Mouse (Mus musculus): ENCODE data around the gene Hectd1. TPM values are rescaled to one million over a fixed set of nuclear protein-coding genes. Genes with fewer than 3 reads are reported as not detected.

The Hectd1 gene
- polyA plus RNA-seq, 1 experiment from 2014 or later, result 37.0 TPM

DNA sequence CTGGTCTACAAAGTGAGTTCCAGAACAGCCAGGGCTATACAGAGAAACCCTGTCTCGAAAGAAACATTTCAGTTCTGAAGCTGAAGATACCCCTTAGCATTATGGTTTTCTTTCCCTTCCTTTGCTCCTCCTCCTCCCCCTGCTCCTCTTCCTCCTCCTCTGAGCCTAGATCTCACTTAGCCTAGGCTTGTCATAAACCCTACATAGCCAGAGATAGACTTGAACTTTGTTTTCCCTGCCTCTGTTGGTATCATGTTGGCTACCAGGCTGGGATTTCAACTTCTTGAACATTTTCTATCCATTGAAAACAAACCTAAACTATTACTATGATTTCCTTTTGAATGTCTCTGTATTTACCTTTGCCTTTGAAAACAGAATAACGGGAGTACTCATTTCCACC is 26.5 kb upstream of the Hectd1 start:
- Histone ChIP-seq H3K9me3 (no peaks in the 10 kb centered on the region), H3K9ac (replicated peaks) (no peak overlapping the region), H3K4me2 (replicated peaks) (no peak overlapping the region), H3K4me1 (replicated peaks) (no peaks in the 10 kb centered on the region), H3K4me3 (replicated peaks) (no peak overlapping the region), H3K36me3 (no peaks in the 10 kb centered on the region), H3K27me3 (no peaks in the 10 kb centered on the region), H3K27ac (no peak overlapping the region)
- 95% methylated on average over 2 of the region's 2 CpGs for WGBS
- ATAC-seq, result no peak

DNA sequence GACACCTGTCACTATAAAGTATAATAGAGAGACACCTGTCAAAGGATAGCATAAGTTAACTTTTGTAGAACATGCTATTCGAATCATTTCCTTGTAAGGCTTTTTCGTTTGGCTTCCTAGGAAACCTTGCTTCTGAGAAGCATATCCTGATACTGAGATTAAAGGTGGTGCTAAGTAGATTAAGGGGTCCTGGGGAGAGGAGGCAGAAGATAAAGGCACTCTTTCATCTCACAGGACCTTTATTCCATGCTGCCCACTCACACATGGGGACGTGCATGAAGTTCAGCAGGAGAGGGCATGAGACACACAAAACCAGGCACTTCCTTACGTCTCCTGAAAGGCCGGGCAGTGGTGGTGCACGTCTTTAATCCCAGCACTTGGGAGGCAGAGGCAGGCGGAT is 26.1 kb upstream of the Hectd1 start:
- no peak for ATAC-seq
- H3K27me3 ChIP-seq, result no peaks in the 10 kb centered on the region
- no peaks in the 10 kb centered on the region for H3K4me1 ChIP-seq (replicated peaks)
- no peak overlapping the region for H3K4me3 ChIP-seq (replicated peaks)
- no peaks in the 10 kb centered on the region for H3K36me3 ChIP-seq
- no peak overlapping the region for H3K27ac ChIP-seq
- H3K9ac ChIP-seq (replicated peaks), result no peak overlapping the region
- H3K4me2 ChIP-seq (replicated peaks), result no peak overlapping the region
- no peaks in the 10 kb centered on the region for H3K9me3 ChIP-seq
- WGBS, result 65% methylated on average over 7 of the region's 7 CpGs

DNA sequence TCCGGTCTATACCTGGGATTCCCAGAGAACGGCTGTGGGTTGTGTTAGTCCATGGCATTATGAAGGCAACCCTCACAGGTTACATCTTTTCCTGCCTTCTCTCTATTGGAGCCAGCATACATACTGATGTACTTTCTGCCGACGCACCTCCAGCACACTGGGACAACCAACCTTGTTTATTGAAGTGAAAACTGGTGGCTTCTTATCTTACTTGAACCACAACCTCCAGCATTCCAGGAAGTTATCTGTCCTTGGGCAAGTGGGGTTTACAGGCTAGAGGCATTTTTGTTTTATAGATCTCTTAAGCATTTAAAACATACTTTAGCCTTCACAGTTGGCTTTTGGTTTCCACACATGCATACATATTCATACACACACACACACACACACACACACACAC is 22.3 kb upstream of the Hectd1 start:
- Histone ChIP-seq H3K4me3 (replicated peaks) (no peak overlapping the region), H3K27ac (no peak overlapping the region), H3K9ac (replicated peaks) (no peak overlapping the region), H3K9me3 (no peaks in the 10 kb centered on the region), H3K27me3 (no peaks in the 10 kb centered on the region), H3K36me3 (no peaks in the 10 kb centered on the region), H3K4me2 (replicated peaks) (no peak overlapping the region), H3K4me1 (replicated peaks) (no peaks in the 10 kb centered on the region)
- ATAC-seq, result no peak
- WGBS, result 97% methylated on average over 4 of the region's 4 CpGs

DNA sequence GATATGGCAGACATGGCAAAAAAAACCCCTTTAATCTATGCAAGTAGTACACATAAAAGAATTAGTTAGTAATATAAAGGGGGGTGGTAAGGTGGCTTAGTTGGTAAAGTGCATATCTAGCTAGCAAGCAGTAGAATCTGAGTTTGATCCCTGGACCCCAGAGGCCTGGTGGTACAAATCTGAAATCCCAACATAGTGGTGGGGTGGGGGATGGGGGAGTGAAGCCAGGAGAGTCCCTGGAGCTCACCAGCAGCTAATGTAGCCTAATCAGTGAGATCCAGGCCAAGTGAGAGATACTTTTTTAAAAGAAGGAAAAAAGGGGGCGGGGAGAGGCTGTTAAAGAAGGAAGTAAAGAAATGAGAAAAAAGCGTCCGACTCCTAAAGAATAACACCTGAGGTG is 21.8 kb upstream of the Hectd1 start:
- Histone ChIP-seq H3K9me3 (no peaks in the 10 kb centered on the region), H3K4me3 (replicated peaks) (no peak overlapping the region), H3K36me3 (no peaks in the 10 kb centered on the region), H3K27me3 (no peaks in the 10 kb centered on the region), H3K27ac (no peak overlapping the region), H3K9ac (replicated peaks) (no peak overlapping the region), H3K4me1 (replicated peaks) (no peaks in the 10 kb centered on the region), H3K4me2 (replicated peaks) (no peak overlapping the region)
- 96% methylated on average over 3 of the region's 3 CpGs for WGBS
- ATAC-seq, result no peak

DNA sequence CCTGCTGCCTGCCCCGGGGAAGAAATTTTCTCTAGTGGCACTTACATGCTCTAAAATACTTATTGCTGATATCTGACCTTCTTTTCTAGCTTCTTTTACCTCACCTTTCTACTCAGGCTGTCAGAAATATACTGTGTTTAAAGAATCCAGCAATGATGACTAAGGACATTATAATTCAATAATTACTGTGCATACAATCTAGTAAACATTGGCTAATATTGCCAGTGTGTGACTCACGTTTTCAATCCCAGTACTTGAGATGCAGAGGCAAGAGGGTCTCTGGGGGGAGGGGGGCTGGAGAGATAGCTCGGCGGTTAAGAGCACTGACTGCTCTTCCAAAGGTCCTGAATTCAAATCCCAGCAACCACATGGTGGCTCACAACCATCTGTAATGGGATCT is 21.0 kb upstream of the Hectd1 start:
- Histone ChIP-seq H3K27me3 (no peaks in the 10 kb centered on the region), H3K4me1 (replicated peaks) (no peaks in the 10 kb centered on the region), H3K4me2 (replicated peaks) (no peak overlapping the region), H3K4me3 (replicated peaks) (no peak overlapping the region), H3K9me3 (no peaks in the 10 kb centered on the region), H3K9ac (replicated peaks) (no peak overlapping the region), H3K36me3 (no peaks in the 10 kb centered on the region), H3K27ac (no peak overlapping the region)
- WGBS, result 94% methylated on average over 4 of the region's 4 CpGs
- no peak for ATAC-seq

DNA sequence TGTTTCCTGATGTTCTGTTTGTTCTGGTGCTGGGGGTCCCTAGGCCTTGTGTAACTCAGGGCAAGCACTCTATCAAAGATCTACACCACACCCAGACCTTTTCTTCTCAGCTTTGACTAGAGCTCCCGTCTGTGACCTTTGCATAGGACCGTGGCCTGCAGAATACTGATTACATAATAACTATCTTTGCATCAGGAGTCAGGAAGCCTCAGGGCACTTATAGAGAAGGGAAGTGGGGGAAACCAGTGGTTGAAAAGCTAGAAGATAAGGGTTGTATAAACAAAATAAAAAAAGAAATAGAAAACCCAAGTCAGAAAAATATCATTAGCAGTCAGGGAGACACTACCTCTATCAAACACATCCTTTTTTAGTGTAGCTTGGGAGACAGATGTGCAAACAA is 20.6 kb upstream of the Hectd1 start:
- no peak overlapping the region for H3K4me3 ChIP-seq (replicated peaks)
- H3K4me1 ChIP-seq (replicated peaks), result no peaks in the 10 kb centered on the region
- H3K9ac ChIP-seq (replicated peaks), result no peak overlapping the region
- no peak overlapping the region for H3K27ac ChIP-seq
- ATAC-seq, result no peak
- H3K27me3 ChIP-seq, result no peaks in the 10 kb centered on the region
- no peaks in the 10 kb centered on the region for H3K9me3 ChIP-seq
- no peak overlapping the region for H3K4me2 ChIP-seq (replicated peaks)
- no peaks in the 10 kb centered on the region for H3K36me3 ChIP-seq
- 99% methylated on average over 2 of the region's 2 CpGs for WGBS

DNA sequence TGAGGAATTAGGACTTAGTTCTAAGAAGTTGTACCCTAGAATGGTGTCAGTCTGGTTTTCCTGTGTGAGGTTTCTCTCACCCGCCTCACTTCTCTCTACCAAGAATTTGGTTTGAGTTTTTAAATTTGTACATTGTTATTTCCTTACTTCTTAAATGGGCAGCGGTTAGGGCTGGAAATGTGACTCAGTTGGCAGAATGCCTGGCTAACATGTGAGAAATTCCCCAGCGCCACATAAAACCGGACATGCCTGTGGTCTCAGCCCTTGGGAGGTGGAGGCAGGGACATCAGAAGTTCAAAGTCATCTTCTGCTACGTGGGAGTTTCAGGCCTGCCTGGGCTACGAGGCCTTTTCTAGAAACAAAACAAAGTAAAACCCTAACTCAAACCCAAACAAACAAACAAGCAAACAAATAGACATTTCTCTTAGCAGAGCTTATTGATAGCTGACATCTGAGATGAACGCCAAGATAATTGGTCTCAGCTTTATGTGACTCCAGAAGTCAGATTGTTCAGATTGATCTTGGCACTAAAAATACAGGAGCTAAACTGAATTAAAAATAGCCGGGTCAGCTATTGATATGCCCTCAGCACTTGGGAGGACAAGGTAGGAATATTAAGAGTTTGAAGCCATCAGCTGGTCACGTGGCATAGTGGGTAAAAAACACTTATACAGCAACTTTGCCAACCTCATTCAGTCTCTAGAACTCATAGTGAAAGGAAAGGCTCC is 18.8 kb upstream of the Hectd1 start:
- 88% methylated on average over 9 of the region's 9 CpGs for WGBS
- no peaks in the 10 kb centered on the region for H3K36me3 ChIP-seq
- ATAC-seq, result no peak
- no peaks in the 10 kb centered on the region for H3K9me3 ChIP-seq
- H3K9ac ChIP-seq (replicated peaks), result no peak overlapping the region
- no peak overlapping the region for H3K4me3 ChIP-seq (replicated peaks)
- H3K4me1 ChIP-seq (replicated peaks), result peaks cover 12% of the 10 kb centered on the region
- no peak overlapping the region for H3K27ac ChIP-seq
- no peak overlapping the region for H3K4me2 ChIP-seq (replicated peaks)
- peaks cover 4% of the 10 kb centered on the region; the same call in 1 of the 2 replicates for H3K27me3 ChIP-seq

DNA sequence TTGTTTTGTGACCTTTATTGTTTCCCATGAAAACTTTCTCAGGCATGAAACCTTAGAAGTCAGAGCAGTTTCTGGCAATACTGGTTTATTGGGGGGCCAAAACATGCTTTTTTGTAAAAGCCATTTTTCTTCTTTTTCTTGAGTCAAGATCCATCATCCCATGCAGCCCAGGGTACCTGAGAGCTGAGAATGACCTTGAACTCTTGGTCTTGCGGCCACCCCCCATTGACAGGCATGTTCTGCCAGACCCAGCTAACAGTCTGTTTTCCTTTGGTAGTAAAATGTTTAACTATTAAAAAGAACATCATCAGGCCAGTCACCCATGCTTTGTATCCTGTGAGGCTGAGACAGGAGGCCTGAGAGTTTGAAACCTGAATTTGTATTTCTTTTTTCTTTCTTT is 15.9 kb upstream of the Hectd1 start:
- H3K9me3 ChIP-seq, result no peaks in the 10 kb centered on the region
- no peaks in the 10 kb centered on the region for H3K36me3 ChIP-seq
- peak overlapping the region; percentile 75 for H3K4me2 ChIP-seq (replicated peaks)
- WGBS, result 39% methylated on average over 1 of the region's 1 CpGs
- ATAC-seq, result peak; percentile 51; the same call in 1 of the 2 replicates
- H3K27me3 ChIP-seq, result peaks cover 4% of the 10 kb centered on the region; the same call in 1 of the 2 replicates
- H3K4me3 ChIP-seq (replicated peaks), result peak overlapping the region; percentile 63
- peaks cover 16% of the 10 kb centered on the region for H3K4me1 ChIP-seq (replicated peaks)
- H3K9ac ChIP-seq (replicated peaks), result no peak overlapping the region
- H3K27ac ChIP-seq, result no peak overlapping the region

DNA sequence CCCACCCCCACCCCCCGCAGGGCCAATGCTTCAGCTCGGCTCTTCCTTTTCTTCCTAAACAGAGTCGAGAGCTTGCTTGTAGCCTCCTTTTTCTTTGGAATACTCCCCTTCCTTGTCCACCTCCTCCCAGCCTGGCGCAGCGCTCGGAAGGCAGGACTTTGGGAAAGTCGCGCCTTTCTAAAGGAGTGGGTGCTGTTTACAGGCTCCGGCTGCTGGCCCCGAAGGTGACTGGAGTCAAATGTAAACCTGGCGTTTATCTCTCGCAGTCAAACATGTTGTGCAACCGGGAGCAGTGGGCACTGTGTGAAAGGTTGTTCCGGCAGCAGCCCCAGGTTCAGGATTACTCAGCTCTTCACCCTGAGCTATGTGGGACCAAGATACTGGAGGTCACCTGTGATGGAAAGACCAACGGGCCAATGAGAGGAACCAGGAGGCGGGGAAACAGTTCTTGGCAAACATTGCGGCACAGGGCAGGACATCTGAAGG is 15.5 kb upstream of the Hectd1 start:
- Histone ChIP-seq H3K27me3 (peaks cover 4% of the 10 kb centered on the region; the same call in 1 of the 2 replicates), H3K4me1 (replicated peaks) (peaks cover 16% of the 10 kb centered on the region), H3K4me3 (replicated peaks) (peak overlapping the region; percentile 63), H3K9me3 (no peaks in the 10 kb centered on the region), H3K27ac (peak overlapping the region; percentile 56), H3K4me2 (replicated peaks) (peak overlapping the region; percentile 75), H3K36me3 (no peaks in the 10 kb centered on the region), H3K9ac (replicated peaks) (peak overlapping the region; percentile 65)
- peak; percentile 97 for ATAC-seq
- under 1% methylated on average over 17 of the region's 17 CpGs for WGBS

DNA sequence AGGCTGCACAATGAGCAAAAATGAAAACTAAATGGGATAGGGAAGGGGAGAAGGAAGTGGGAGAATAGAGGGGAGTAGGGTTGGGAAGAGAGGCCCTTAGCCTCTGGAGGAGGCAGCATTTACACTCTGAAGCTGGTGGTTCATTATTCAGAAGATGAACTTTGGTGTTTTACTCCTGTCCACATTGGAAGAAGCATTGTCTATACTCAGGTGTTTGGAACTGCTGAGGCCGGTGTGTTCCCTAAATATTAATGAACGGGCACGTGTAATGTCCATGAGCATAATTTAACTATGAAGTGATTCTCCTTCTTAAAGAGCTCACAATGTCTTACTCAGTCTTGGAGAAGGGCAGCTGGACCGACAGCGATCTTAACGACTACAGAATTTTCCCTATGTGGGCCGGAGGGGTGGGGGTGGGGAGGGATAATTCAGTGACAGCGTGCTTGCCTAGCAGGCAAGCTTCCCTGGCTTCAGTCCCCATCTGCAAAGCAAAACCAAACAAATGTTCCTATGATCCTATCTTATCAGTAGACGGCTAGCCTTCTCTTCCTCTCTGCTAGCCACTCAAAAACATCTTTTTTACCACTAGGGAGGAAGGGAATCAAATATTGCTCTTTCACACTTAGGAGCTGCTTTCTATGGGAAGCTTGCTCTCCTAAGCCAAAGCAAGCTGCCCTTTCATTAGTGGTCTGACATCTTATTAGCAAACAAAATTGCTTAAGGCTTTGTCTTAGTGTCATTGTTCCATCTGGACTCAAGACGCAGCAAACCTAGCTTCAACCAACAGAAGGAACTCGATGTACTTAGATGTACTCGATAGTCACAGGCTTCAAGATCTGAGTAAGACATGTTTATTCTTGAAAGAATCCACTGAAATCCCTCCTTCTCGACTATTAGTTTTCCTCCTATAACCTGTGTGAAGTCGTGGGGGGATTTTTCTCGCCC is 14.5 kb upstream of the Hectd1 start:
- ATAC-seq, result no peak
- WGBS, result 30% methylated on average over 15 of the region's 15 CpGs
- Histone ChIP-seq H3K9ac (replicated peaks) (peak overlapping the region; percentile 65; the same call in 1 of the 2 replicates), H3K4me2 (replicated peaks) (peak overlapping the region; percentile 75), H3K36me3 (no peaks in the 10 kb centered on the region), H3K27ac (0 out of 2 replicates have a peak overlapping the region, but pooled peaks have one; percentile 30), H3K27me3 (peaks cover 4% of the 10 kb centered on the region; the same call in 1 of the 2 replicates), H3K4me3 (replicated peaks) (peak overlapping the region; percentile 63), H3K9me3 (no peaks in the 10 kb centered on the region), H3K4me1 (replicated peaks) (peaks cover 16% of the 10 kb centered on the region)

DNA sequence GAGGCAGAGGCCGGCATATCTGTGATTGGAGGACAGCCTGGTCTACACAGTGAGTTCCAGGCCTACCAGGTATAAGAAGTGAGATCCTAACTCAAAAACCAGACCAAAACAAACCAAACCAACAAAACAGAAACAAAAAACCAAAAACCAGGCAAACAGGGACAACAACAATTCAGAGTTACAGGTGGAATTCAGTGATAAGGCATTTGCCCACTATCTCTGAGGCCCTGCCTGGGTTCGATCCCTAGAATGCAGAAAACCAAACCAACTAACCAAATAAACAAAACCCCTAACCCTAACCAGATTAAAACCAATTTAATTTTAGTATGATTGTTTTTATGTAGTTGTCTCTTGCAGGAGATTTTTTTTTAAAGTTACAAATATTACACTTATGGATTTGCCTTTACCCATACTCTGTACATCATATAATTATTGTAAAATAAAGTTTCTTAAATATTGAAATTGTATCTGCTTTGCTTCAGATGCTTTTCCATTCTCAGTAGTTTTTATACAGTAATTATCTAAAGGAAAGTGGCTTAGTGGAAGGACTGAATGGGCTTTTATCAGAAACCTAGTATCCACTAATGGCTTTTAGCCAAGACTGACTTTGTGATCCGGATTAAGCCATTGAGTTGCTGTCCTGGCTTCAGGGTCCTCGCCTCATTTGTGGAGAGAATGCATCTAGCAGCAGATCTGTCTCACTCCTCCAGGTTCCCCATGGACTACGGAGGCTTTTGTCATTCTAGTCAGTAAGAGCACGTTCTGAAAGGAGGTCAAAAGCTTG is 12.9 kb upstream of the Hectd1 start:
- H3K27ac ChIP-seq, result no peak overlapping the region
- no peaks in the 10 kb centered on the region for H3K36me3 ChIP-seq
- H3K4me2 ChIP-seq (replicated peaks), result no peak overlapping the region
- H3K4me3 ChIP-seq (replicated peaks), result no peak overlapping the region
- H3K9ac ChIP-seq (replicated peaks), result no peak overlapping the region
- H3K4me1 ChIP-seq (replicated peaks), result peaks cover 16% of the 10 kb centered on the region
- 37% methylated on average over 6 of the region's 6 CpGs for WGBS
- no peaks in the 10 kb centered on the region for H3K9me3 ChIP-seq
- ATAC-seq, result no peak
- peaks cover 4% of the 10 kb centered on the region; the same call in 1 of the 2 replicates for H3K27me3 ChIP-seq
